Mouse (Mus musculus) midbrain, embryonic 14.5 days (tissue): ENCODE measurements at regions not wholly inside any gene's neighbourhood (a gene's known extent, or its start where the extent isn't known, plus 50 kb on each side); places are given as distances from the start of the nearest gene placed in this dataset.

Experiments used
- ATAC-seq: fragments of 200-750 bp; cut with Nextera tagmentation; 2 replicates; pipeline ENCODE4 v1.8.0; 2017; ENCODE audit warnings: moderate number of reproducible peaks, moderate library complexity; ENCODE audit not compliant: low FRiP score, low TSS enrichment
- DNase-seq: peaks from one replicate; pipeline ENCODE4 v3.0.0-alpha.2; 2015
- H3K27ac ChIP-seq: fragments of 300-500 bp; sonication (generic); replicated peaks from 2 replicates; pipeline ENCODE4 v1.5.1; 2014; ENCODE audit warnings: mild to moderate bottlenecking, low read depth, low read length, moderate library complexity
- H3K27me3 ChIP-seq: fragments of 300-500 bp; sonication (generic); 2 replicates; pipeline ENCODE4 v1.6.1; 2014; ENCODE audit warnings: low read length, control low read depth, mixed read lengths; ENCODE audit not compliant: control insufficient read depth, insufficient read depth
- H3K36me3 ChIP-seq: fragments of 300-500 bp; sonication (generic); 2 replicates; pipeline ENCODE4 v1.6.1; 2014; ENCODE audit warnings: low read length, control low read depth; ENCODE audit not compliant: control insufficient read depth, insufficient read depth
- H3K4me1 ChIP-seq: fragments of 300-500 bp; sonication (generic); 2 replicates; pipeline ENCODE4 v1.6.1; 2014; ENCODE audit warnings: mild to moderate bottlenecking, antibody characterized with exemption, low read length, control low read depth; ENCODE audit not compliant: control insufficient read depth, insufficient read depth
- H3K4me2 ChIP-seq: fragments of 300-500 bp; sonication (generic); 2 replicates; pipeline ENCODE4 v1.6.1; 2014; ENCODE audit warnings: mild to moderate bottlenecking, low read length, moderate library complexity
- H3K4me3 ChIP-seq: fragments of 300-500 bp; sonication (generic); replicated peaks from 2 replicates; pipeline ENCODE4 v1.5.1; 2014; ENCODE audit warnings: low read depth, low read length
- H3K9ac ChIP-seq: fragments of 300-500 bp; sonication (generic); replicated peaks from 2 replicates; pipeline ENCODE4 v1.6.1; 2014; ENCODE audit warnings: mild to moderate bottlenecking, low read length, moderate library complexity
- H3K9me3 ChIP-seq: fragments of 300-500 bp; sonication (generic); 2 replicates; pipeline ENCODE4 v1.6.1; 2016; ENCODE audit warnings: low read length, control low read depth, mixed read lengths; ENCODE audit not compliant: control insufficient read depth
- WGBS: fragments of 180-500 bp; shearing (Covaris S2); extraction: QIAGEN DNeasy Blood & Tissue Kit; methylation state at CpG from one replicate; pipeline ENCODE4 v1.1.7; 2014; 5-methylcytosine and 5-hydroxymethylcytosine counted together

GRCm38 (mm10) chr3:132510240-132510639 lies 119.4 kb upstream of the Gimd1 start:
- Histone ChIP-seq H3K36me3 (no peaks in the 10 kb centered on the region), H3K4me2 (no peak overlapping the region), H3K27me3 (no peaks in the 10 kb centered on the region), H3K9ac (no peak overlapping the region), H3K4me1 (no peaks in the 10 kb centered on the region), H3K4me3 (no peak overlapping the region), H3K27ac (no peak overlapping the region), H3K9me3 (no peaks in the 10 kb centered on the region)
- DNase-seq (no peak), ATAC-seq (peak; percentile 57; the same call in 1 of the 2 replicates)
- WGBS, result 41% methylated on average over 1 of the region's 1 CpGs

DNA sequence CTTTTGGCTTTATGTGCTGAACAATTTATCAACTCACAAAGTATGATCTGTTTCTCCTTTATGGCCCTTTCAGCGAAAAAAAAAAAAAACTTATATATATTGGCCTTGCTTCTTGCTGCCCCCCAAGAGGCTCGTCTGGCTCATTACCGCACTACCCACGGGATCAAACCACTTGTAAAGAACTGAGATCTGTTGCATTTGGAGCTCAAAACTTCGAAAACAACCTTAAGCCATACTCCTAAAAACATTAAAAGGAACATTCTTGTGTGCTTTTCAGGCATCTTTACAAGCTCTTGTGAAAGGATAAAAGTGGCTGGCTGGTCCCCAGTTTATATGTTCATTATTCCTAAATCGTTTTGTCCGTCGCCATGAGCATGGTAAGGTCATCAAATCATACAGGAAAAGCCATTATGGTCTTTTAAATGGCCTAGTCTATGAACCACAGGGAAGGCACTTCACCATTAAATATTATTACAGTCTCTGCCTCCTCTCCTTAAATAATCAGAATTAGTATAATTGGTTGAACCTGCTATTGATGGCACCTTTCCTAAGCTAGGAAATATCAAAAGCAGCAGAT lies 117.0 kb upstream of the Gimd1 start:
- ATAC-seq (no peak), DNase-seq (no peak)
- Histone ChIP-seq H3K4me1 (no peaks in the 10 kb centered on the region), H3K9me3 (no peaks in the 10 kb centered on the region), H3K4me3 (no peak overlapping the region), H3K36me3 (no peaks in the 10 kb centered on the region), H3K4me2 (no peak overlapping the region), H3K27me3 (no peaks in the 10 kb centered on the region), H3K27ac (no peak overlapping the region), H3K9ac (no peak overlapping the region)
- 89% methylated on average over 8 of the region's 8 CpGs for WGBS

- 73% methylated on average over 4 of the region's 4 CpGs for WGBS
- ATAC-seq, result no peak
- Histone ChIP-seq H3K36me3 (no peaks in the 10 kb centered on the region), H3K4me3 (no peak overlapping the region), H3K4me1 (no peaks in the 10 kb centered on the region), H3K9ac (no peak overlapping the region), H3K27ac (no peak overlapping the region), H3K27me3 (no peaks in the 10 kb centered on the region), H3K4me2 (no peak overlapping the region), H3K9me3 (no peaks in the 10 kb centered on the region)
- DNase-seq, result no peak
Measured at GRCm38 (mm10) chr3:132533323-132533904, 96.2 kb upstream of the Gimd1 start.

GRCm38 (mm10) chr3:132539780-132540658 lies 89.6 kb upstream of the Gimd1 start:
- no peaks in the 10 kb centered on the region for H3K9me3 ChIP-seq
- no peaks in the 10 kb centered on the region for H3K36me3 ChIP-seq
- no peaks in the 10 kb centered on the region for H3K27me3 ChIP-seq
- no peak overlapping the region for H3K4me3 ChIP-seq
- WGBS, result 93% methylated on average over 9 of the region's 9 CpGs
- no peak overlapping the region for H3K9ac ChIP-seq
- H3K4me2 ChIP-seq, result no peak overlapping the region
- H3K4me1 ChIP-seq, result no peaks in the 10 kb centered on the region
- ATAC-seq (no peak), DNase-seq (no peak)
- H3K27ac ChIP-seq, result no peak overlapping the region

DNA sequence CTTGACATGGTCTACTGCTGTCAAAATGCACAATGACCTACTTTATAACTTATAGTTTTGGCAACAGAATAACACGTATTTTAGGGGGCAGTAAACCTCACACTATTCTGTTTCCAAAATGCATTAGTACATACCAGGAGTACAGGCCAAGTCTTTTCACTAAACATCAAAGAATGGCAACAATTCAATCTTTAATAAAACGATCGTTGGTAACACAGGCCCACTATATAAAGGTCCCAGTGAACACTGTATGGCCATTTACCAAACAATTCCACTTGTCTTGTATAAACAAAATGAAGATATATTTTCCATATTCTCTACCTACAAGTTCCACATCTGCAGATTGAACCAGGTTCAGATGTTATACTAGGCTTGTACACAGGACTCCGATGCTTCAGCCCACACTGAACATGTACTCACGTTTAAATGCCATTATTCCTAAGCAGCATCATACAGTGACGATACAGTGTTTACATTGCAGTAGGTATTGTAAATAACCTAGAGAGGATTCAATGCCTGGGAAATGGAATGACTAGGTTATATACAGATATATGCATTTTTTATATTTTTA lies 78.3 kb upstream of the Gimd1 start:
- no peak overlapping the region for H3K9ac ChIP-seq
- H3K27ac ChIP-seq, result no peak overlapping the region
- ATAC-seq (no peak), DNase-seq (no peak)
- WGBS, result 93% methylated on average over 6 of the region's 6 CpGs
- H3K4me1 ChIP-seq, result no peaks in the 10 kb centered on the region
- no peaks in the 10 kb centered on the region for H3K27me3 ChIP-seq
- no peak overlapping the region for H3K4me2 ChIP-seq
- H3K4me3 ChIP-seq, result no peak overlapping the region
- no peaks in the 10 kb centered on the region for H3K36me3 ChIP-seq
- H3K9me3 ChIP-seq, result no peaks in the 10 kb centered on the region

DNA sequence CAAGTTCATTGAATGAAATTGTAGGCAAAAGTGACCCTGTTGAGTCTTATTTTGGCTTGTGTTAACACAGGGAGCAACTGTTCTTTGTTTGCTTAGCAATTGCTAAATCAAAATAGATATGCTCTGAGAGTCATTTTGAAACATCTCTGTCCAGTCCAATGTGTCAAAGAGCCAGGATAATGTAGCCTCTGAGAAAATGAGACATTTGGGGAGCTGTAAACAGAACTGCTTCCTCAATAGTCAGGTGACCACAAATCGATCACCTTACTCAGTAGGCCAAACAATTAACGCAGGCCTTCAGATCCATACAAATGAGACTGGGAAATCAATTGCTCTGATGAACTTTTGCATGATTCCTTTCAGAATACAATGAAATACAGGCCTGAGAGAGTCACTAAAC lies 63.9 kb upstream of the Gimd1 start:
- H3K9ac ChIP-seq, result no peak overlapping the region
- H3K27ac ChIP-seq, result no peak overlapping the region
- H3K36me3 ChIP-seq, result no peaks in the 10 kb centered on the region
- H3K4me2 ChIP-seq, result no peak overlapping the region
- DNase-seq (no peak), ATAC-seq (no peak)
- H3K27me3 ChIP-seq, result no peaks in the 10 kb centered on the region
- no peaks in the 10 kb centered on the region for H3K9me3 ChIP-seq
- no peak overlapping the region for H3K4me3 ChIP-seq
- H3K4me1 ChIP-seq, result no peaks in the 10 kb centered on the region
- WGBS, result 91% methylated on average over 2 of the region's 2 CpGs

DNA sequence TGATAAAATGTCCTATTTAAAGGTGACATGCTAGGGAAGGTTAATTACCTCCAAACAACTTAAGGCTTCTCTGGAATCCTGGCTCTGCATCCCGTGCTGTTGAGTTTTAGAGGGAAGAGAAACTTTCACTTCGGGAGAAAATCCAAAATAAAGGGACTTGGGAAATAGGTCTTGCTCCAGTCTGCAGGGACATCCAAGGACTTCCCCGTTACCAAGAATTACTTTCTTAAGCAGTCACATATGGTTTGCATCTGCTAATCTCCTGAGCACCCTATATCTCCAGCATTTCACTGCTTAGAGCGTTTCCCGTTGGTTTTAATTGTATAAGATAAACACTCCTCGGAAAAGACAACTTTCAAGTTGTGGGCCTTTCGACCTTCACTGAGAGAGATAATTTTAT lies 63.3 kb upstream of the Gimd1 start:
- ATAC-seq, result no peak
- Histone ChIP-seq H3K9me3 (no peaks in the 10 kb centered on the region), H3K4me2 (no peak overlapping the region), H3K27me3 (no peaks in the 10 kb centered on the region), H3K36me3 (no peaks in the 10 kb centered on the region), H3K9ac (no peak overlapping the region), H3K4me1 (no peaks in the 10 kb centered on the region), H3K4me3 (no peak overlapping the region), H3K27ac (no peak overlapping the region)
- DNase-seq, result no peak
- WGBS, result 91% methylated on average over 7 of the region's 7 CpGs
